10 mouse cellular contexts compared by ENCODE assay signal in the genomic region with DNA sequence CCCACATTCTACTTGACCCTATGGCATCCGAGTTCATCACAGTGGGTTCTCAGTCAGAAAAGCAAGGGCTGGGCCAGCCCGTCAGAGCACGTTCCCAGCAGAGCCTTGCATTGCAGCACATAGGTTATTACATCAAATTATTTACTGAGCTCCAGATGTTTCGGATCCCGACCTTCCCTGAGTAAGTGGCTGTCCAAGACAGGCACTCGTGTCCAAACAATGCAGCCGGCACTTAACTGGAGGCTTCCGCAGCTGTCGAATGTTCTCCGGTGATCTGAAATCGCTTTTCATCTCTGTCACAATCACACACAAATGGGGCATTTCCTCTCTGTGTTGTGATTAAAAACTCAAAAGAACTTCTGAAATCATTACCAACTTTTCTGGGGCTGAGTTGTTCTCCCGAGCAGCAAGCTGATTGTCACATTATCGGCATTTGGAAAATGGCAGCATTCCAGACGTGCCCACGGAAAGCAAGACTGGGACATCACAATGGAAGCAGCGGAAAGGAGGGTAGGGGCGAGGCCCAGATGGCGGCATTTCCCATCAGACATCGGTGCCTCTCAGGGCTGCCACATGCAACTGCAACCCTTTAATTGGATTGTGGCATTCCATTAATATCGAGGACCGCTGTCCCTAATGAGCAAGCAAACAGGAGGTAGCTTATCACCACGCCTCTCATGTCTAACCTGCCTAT.
A peak's percentile ranks its signal among the peaks of the same experiment; 100 is the strongest.
DNase-seq lines count a peak whose midpoint lies in the region; ATAC-seq and TF ChIP-seq lines count a peak whose summit lies in the region.
"Had no signal": no experiment of that assay in that cellular context is flagged by ENCODE, and none has a peak within 500 bp of the region (broad histone marks: within the 10 kb centered on the region; RNA-seq: fewer than 3 reads in every experiment).

No protein-coding gene starts in this region.

- TF ChIP-seq POLR2A in lung, adult 2 months (IDR thresholded peaks at IDR 0.05; ENCODE audit: borderline replicate concordance, extremely low read depth, low read depth, low read length) = no peak

- DNase-seq in frontal cortex, postnatal 25 days (ENCODE audit: low spot score in 2 of 2) = no peak
- no peak for DNase-seq in midbrain, embryonic 10.5 days (ENCODE audit: low spot score)
- no peak for DNase-seq in lung, adult 2 months
- DNase-seq in natural killer cell, adult 2 months (ENCODE audit: low spot score in 2 of 2) = no peak
- DNase-seq in cerebellum, postnatal 25 days = no peak
- DNase-seq in urinary bladder, postnatal 14 days (ENCODE audit: low spot score) = no peak
- DNase-seq: thymus, postnatal 4 days had no signal

- no peaks in the 10 kb centered on the region for H3K36me3 ChIP-seq in midbrain, embryonic 15.5 days (replicated peaks)
- H3K36me3 ChIP-seq in midbrain, embryonic 10.5 days = no peaks in the 10 kb centered on the region
- H3K36me3 ChIP-seq: midbrain, embryonic 13.5 days had no signal

- no peak for TF ChIP-seq CTCF in lung, adult 2 months (IDR thresholded peaks at IDR 0.05; ENCODE audit: insufficient read depth, low read length)

- no peak overlapping the region for H3K27ac ChIP-seq in midbrain, embryonic 15.5 days
- H3K27ac ChIP-seq in midbrain, embryonic 10.5 days (replicated peaks) = no peak overlapping the region
- H3K27ac ChIP-seq: midbrain, embryonic 13.5 days had no signal

- 68% methylated on average over 22 of the region's 22 CpGs for WGBS in midbrain, embryonic 15.5 days
- WGBS in midbrain, embryonic 10.5 days = 86% methylated on average over 22 of the region's 22 CpGs
- 34% methylated on average over 22 of the region's 22 CpGs for WGBS in lung, adult 2 months

- H3K9me3 ChIP-seq in midbrain, embryonic 15.5 days = no peaks in the 10 kb centered on the region
- H3K9me3 ChIP-seq in midbrain, embryonic 10.5 days (replicated peaks) = no peaks in the 10 kb centered on the region
- H3K9me3 ChIP-seq: midbrain, embryonic 13.5 days had no signal

- H3K4me3 ChIP-seq in midbrain, embryonic 15.5 days = no peak overlapping the region
- H3K4me3 ChIP-seq in midbrain, embryonic 10.5 days = no peak overlapping the region
- peak overlapping the region; percentile 36 for H3K4me3 ChIP-seq in lung, adult 2 months (replicated peaks; ENCODE audit: extremely low read depth, low read depth, low read length)
- H3K4me3 ChIP-seq: midbrain, embryonic 13.5 days had no signal

- no peak overlapping the region for H3K4me2 ChIP-seq in midbrain, embryonic 15.5 days
- H3K4me2 ChIP-seq: midbrain, embryonic 13.5 days had no signal

- peak; percentile 21; the same call in 1 of the 2 replicates for ATAC-seq in frontal cortex, adult (ENCODE audit: low TSS enrichment)
- ATAC-seq in midbrain, embryonic 15.5 days (replicated peaks) = peak; percentile 48; the same call in 1 of the 2 replicates
- ATAC-seq: midbrain, embryonic 13.5 days had no signal

- H3K9ac ChIP-seq in midbrain, embryonic 15.5 days = no peak overlapping the region
- H3K9ac ChIP-seq: midbrain, embryonic 13.5 days had no signal

- no peaks in the 10 kb centered on the region for H3K4me1 ChIP-seq in midbrain, embryonic 15.5 days
- H3K4me1 ChIP-seq in midbrain, embryonic 10.5 days = peaks cover 4% of the 10 kb centered on the region; the same call in 1 of the 2 replicates
- no peaks in the 10 kb centered on the region; the same call in 1 of the 2 replicates for H3K4me1 ChIP-seq in lung, adult 2 months (ENCODE audit: control insufficient read depth, insufficient read depth, low read length)

- no peaks in the 10 kb centered on the region for H3K27me3 ChIP-seq in midbrain, embryonic 15.5 days (replicated peaks)
- H3K27me3 ChIP-seq in midbrain, embryonic 10.5 days (ENCODE audit: low read depth, poor library complexity, severe bottlenecking) = no peaks in the 10 kb centered on the region
- H3K27me3 ChIP-seq: midbrain, embryonic 13.5 days had no signal
